Mouse (Mus musculus): Measurements from ENCODE around the gene Slc12a7. TPM values are rescaled to one million over a fixed set of nuclear protein-coding genes. Genes with fewer than 3 reads are reported as not detected.

Slc12a7 gene
- polyA plus RNA-seq, 1 experiment from 2014 or later = 14.4 TPM

DNA sequence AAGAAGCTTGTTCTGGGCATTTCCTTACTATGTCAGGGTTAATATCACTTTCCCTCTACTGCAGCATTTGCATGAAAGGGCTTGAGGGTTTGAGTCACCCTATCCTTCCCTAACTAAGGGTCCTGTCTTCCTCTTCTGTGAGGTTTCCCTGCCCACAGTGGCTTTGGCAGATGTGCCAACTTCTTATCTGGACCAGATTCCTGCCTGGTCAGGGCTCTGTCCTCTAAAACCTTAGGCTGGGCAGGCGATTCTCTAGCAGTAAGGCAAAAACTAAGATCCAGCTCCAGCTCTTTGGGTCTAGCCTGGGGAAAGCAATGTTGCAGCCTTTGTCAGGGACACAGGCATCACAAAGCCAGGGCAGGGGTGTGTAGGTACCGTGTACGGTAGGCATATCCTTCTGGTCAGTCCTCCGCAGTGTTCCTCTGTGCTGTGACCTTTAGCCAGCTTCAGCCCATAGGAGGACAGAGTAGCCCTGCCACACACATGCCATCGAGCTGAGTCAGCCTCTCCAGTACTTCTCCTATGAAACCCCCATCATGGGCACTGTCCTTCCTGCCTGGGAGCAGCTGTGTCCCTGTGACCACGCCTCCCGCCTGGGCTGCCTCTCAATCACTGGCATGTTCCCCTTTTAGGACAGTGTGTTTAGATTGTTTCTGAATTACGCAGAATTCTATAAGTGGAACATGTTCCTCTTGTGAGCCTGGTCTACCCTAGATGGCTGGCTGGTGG is 70.7 kb downstream of the Slc12a7 start:
- Histone ChIP-seq H3K4me1 (ENCODE audit: control insufficient read depth, low read depth, low read length) (no peaks in the 10 kb centered on the region), H3K36me3 (ENCODE audit: control insufficient read depth, insufficient read depth) (no peaks in the 10 kb centered on the region; the same call in none of the 2 replicates), H3K4me3 (ENCODE audit: low read depth, low read length) (no peak overlapping the region), H3K27ac (ENCODE audit: low read length) (no peak overlapping the region), H3K9ac (ENCODE audit: low read depth, low read length) (no peak overlapping the region), H3K4me2 (ENCODE audit: low read depth, low read length) (no peak overlapping the region), H3K9me3 (replicated peaks; ENCODE audit: control insufficient read depth, low read length) (no peaks in the 10 kb centered on the region), H3K27me3 (ENCODE audit: control insufficient read depth, insufficient read depth, low read depth, low read length) (no peaks in the 10 kb centered on the region)
- ATAC-seq (ENCODE audit: low read depth) = peak; percentile 69
- WGBS (ENCODE audit: insufficient replicate concordance) = 39% methylated on average over 8 of the region's 8 CpGs

DNA sequence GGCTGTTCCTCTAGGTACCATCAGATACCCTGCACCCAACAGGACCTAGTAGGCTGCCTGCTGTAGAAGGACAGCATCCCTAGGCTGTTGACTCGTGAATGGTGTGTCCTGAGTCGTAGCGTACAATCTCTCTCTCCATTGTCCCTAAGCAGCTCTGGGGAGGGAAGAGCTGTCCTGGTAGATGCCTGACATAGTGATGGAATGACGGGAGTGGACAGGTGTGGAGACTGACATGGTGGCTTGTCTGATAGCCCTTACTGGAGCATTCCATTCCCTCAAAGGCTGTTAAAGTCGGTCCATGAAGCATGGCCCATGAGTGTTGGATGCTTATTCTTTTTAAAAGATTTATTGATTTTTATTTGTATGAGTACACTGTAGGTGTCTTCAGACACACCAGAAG is 72.0 kb downstream of the Slc12a7 start:
- Histone ChIP-seq H3K9ac (ENCODE audit: low read depth, low read length) (no peak overlapping the region), H3K4me2 (ENCODE audit: low read depth, low read length) (no peak overlapping the region), H3K27ac (ENCODE audit: low read length) (no peak overlapping the region), H3K9me3 (replicated peaks; ENCODE audit: control insufficient read depth, low read length) (no peaks in the 10 kb centered on the region), H3K27me3 (ENCODE audit: control insufficient read depth, insufficient read depth, low read depth, low read length) (no peaks in the 10 kb centered on the region), H3K4me1 (ENCODE audit: control insufficient read depth, low read depth, low read length) (no peaks in the 10 kb centered on the region), H3K4me3 (ENCODE audit: low read depth, low read length) (no peak overlapping the region), H3K36me3 (ENCODE audit: control insufficient read depth, insufficient read depth) (no peaks in the 10 kb centered on the region; the same call in none of the 2 replicates)
- WGBS (ENCODE audit: insufficient replicate concordance) = 74% methylated on average over 5 of the region's 5 CpGs
- ATAC-seq (ENCODE audit: low read depth) = no peak

DNA sequence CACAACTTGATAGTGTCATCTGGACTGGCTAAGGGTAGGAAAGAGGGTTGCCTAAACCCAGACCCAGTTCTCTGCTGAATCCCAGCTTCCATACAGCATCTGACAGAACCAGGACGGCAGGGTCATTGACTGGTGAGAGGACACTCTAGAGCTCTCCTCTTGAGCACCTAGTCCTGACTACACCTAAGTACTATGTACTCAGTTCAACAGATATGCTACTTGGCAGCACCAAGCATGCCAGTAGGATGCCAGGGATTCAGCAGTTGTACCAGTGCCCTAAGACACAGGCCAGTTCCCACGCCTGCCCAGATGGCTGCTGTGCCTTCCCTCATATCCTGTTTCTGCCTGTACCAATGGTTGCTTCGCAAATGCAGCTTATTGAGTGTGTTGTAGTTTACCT is 80.0 kb downstream of the Slc12a7 start:
- Histone ChIP-seq H3K4me3 (ENCODE audit: low read depth, low read length) (no peak overlapping the region), H3K4me2 (ENCODE audit: low read depth, low read length) (no peak overlapping the region), H3K9me3 (replicated peaks; ENCODE audit: control insufficient read depth, low read length) (no peaks in the 10 kb centered on the region), H3K27ac (ENCODE audit: low read length) (no peak overlapping the region), H3K4me1 (ENCODE audit: control insufficient read depth, low read depth, low read length) (no peaks in the 10 kb centered on the region), H3K9ac (ENCODE audit: low read depth, low read length) (no peak overlapping the region), H3K36me3 (ENCODE audit: control insufficient read depth, insufficient read depth) (peaks cover 3% of the 10 kb centered on the region), H3K27me3 (ENCODE audit: control insufficient read depth, insufficient read depth, low read depth, low read length) (no peaks in the 10 kb centered on the region)
- WGBS (ENCODE audit: insufficient replicate concordance) = 62% methylated on average over 3 of the region's 3 CpGs
- no peak for ATAC-seq (ENCODE audit: low read depth)

- ATAC-seq (ENCODE audit: low read depth) = no peak
- no peak overlapping the region for H3K4me3 ChIP-seq (ENCODE audit: low read depth, low read length)
- H3K9ac ChIP-seq (ENCODE audit: low read depth, low read length) = no peak overlapping the region
- H3K27me3 ChIP-seq (ENCODE audit: control insufficient read depth, insufficient read depth, low read depth, low read length) = no peaks in the 10 kb centered on the region
- H3K27ac ChIP-seq (ENCODE audit: low read length) = no peak overlapping the region
- no peaks in the 10 kb centered on the region for H3K4me1 ChIP-seq (ENCODE audit: control insufficient read depth, low read depth, low read length)
- H3K9me3 ChIP-seq (replicated peaks; ENCODE audit: control insufficient read depth, low read length) = no peaks in the 10 kb centered on the region
- peaks cover 3% of the 10 kb centered on the region for H3K36me3 ChIP-seq (ENCODE audit: control insufficient read depth, insufficient read depth)
- 66% methylated on average over 7 of the region's 7 CpGs for WGBS (ENCODE audit: insufficient replicate concordance)
- H3K4me2 ChIP-seq (ENCODE audit: low read depth, low read length) = no peak overlapping the region
Observed at GRCm38 (mm10) chr13:73814181-73814580, 81.3 kb downstream of the Slc12a7 start.

GRCm38 (mm10) chr13:73816338-73816737 is 83.4 kb downstream of the Slc12a7 start:
- no peak for ATAC-seq (ENCODE audit: low read depth)
- no peak overlapping the region for H3K4me3 ChIP-seq (ENCODE audit: low read depth, low read length)
- H3K36me3 ChIP-seq (ENCODE audit: control insufficient read depth, insufficient read depth) = no peaks in the 10 kb centered on the region
- H3K9ac ChIP-seq (ENCODE audit: low read depth, low read length) = no peak overlapping the region
- H3K4me2 ChIP-seq (ENCODE audit: low read depth, low read length) = no peak overlapping the region
- no peak overlapping the region for H3K27ac ChIP-seq (ENCODE audit: low read length)
- H3K27me3 ChIP-seq (ENCODE audit: control insufficient read depth, insufficient read depth, low read depth, low read length) = no peaks in the 10 kb centered on the region
- 56% methylated on average over 6 of the region's 6 CpGs for WGBS (ENCODE audit: insufficient replicate concordance)
- no peaks in the 10 kb centered on the region for H3K4me1 ChIP-seq (ENCODE audit: control insufficient read depth, low read depth, low read length)
- H3K9me3 ChIP-seq (replicated peaks; ENCODE audit: control insufficient read depth, low read length) = no peaks in the 10 kb centered on the region

- Histone ChIP-seq H3K27me3 (ENCODE audit: control insufficient read depth, insufficient read depth, low read depth, low read length) (no peaks in the 10 kb centered on the region), H3K9me3 (replicated peaks; ENCODE audit: control insufficient read depth, low read length) (no peaks in the 10 kb centered on the region), H3K36me3 (ENCODE audit: control insufficient read depth, insufficient read depth) (no peaks in the 10 kb centered on the region), H3K4me3 (ENCODE audit: low read depth, low read length) (no peak overlapping the region), H3K4me2 (ENCODE audit: low read depth, low read length) (no peak overlapping the region), H3K4me1 (ENCODE audit: control insufficient read depth, low read depth, low read length) (no peaks in the 10 kb centered on the region), H3K9ac (ENCODE audit: low read depth, low read length) (no peak overlapping the region), H3K27ac (ENCODE audit: low read length) (no peak overlapping the region)
- WGBS (ENCODE audit: insufficient replicate concordance) = 52% methylated on average over 3 of the region's 3 CpGs
- no peak for ATAC-seq (ENCODE audit: low read depth)
Observed at GRCm38 (mm10) chr13:73818921-73819320, 86.0 kb downstream of the Slc12a7 start.

GRCm38 (mm10) chr13:73821251-73821650 is 88.4 kb downstream of the Slc12a7 start:
- 80% methylated on average over 7 of the region's 7 CpGs for WGBS (ENCODE audit: insufficient replicate concordance)
- H3K9me3 ChIP-seq (replicated peaks; ENCODE audit: control insufficient read depth, low read length) = no peaks in the 10 kb centered on the region
- no peak overlapping the region for H3K27ac ChIP-seq (ENCODE audit: low read length)
- no peak for ATAC-seq (ENCODE audit: low read depth)
- H3K27me3 ChIP-seq (ENCODE audit: control insufficient read depth, insufficient read depth, low read depth, low read length) = no peaks in the 10 kb centered on the region
- no peak overlapping the region for H3K9ac ChIP-seq (ENCODE audit: low read depth, low read length)
- no peak overlapping the region for H3K4me3 ChIP-seq (ENCODE audit: low read depth, low read length)
- H3K4me2 ChIP-seq (ENCODE audit: low read depth, low read length) = no peak overlapping the region
- H3K4me1 ChIP-seq (ENCODE audit: control insufficient read depth, low read depth, low read length) = no peaks in the 10 kb centered on the region
- H3K36me3 ChIP-seq (ENCODE audit: control insufficient read depth, insufficient read depth) = no peaks in the 10 kb centered on the region

DNA sequence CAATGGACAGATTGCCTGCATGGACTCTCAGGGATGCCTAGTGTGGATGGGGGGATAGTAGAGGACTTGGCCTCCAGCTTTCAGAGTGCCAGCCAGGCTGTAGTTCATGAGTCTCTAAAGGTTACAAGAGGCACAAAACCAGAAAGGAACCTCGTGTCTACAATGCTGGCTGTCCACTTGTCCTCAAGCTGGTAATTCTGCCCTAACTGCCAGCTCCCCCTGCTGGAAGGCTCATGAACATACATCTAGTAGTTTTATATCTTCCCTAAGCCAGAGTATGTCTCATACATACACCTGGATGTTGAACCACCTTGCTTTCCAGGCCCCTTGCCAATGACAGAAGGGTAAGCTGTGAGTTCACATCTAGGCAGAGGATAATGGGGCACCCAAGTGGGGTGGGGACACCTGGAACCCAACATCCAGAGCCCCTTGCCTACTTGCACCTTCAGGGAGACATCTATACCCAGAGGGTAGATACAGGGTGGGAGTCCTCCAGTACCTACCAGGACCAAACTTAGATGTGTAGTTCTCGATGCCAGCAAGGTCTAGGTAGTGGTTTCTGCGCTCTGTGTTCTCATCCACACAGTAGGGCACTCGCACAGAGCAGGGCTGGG is 89.4 kb downstream of the Slc12a7 start:
- Histone ChIP-seq H3K9me3 (replicated peaks; ENCODE audit: control insufficient read depth, low read length) (no peaks in the 10 kb centered on the region), H3K27ac (ENCODE audit: low read length) (no peak overlapping the region), H3K27me3 (ENCODE audit: control insufficient read depth, insufficient read depth, low read depth, low read length) (no peaks in the 10 kb centered on the region), H3K4me2 (ENCODE audit: low read depth, low read length) (no peak overlapping the region), H3K9ac (ENCODE audit: low read depth, low read length) (no peak overlapping the region), H3K36me3 (ENCODE audit: control insufficient read depth, insufficient read depth) (no peaks in the 10 kb centered on the region), H3K4me1 (ENCODE audit: control insufficient read depth, low read depth, low read length) (no peaks in the 10 kb centered on the region), H3K4me3 (ENCODE audit: low read depth, low read length) (no peak overlapping the region)
- no peak for ATAC-seq (ENCODE audit: low read depth)
- WGBS (ENCODE audit: insufficient replicate concordance) = 32% methylated on average over 4 of the region's 4 CpGs

DNA sequence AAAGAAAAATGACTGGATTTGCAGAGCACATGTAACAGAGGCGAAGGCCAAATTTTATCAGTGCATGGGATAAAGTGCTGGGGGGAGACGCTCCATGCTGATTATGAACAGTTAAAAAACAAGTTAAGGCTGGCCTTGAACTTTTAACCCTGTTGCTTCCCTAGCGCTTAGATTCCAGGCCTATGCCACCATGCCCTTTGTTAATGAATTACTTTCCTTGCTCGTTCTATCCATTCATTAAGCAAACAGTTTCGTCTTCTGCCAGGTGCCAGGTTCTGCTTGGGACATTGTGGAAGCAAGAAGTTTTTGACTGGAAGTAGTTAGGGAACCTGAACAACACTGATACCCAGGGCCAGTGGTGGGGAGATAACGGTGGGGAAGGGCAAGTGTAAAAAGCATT is 90.8 kb downstream of the Slc12a7 start:
- no peaks in the 10 kb centered on the region for H3K9me3 ChIP-seq (replicated peaks; ENCODE audit: control insufficient read depth, low read length)
- H3K4me2 ChIP-seq (ENCODE audit: low read depth, low read length) = no peak overlapping the region
- no peak overlapping the region for H3K9ac ChIP-seq (ENCODE audit: low read depth, low read length)
- no peak for ATAC-seq (ENCODE audit: low read depth)
- H3K4me1 ChIP-seq (ENCODE audit: control insufficient read depth, low read depth, low read length) = no peaks in the 10 kb centered on the region
- H3K27ac ChIP-seq (ENCODE audit: low read length) = no peak overlapping the region
- H3K4me3 ChIP-seq (ENCODE audit: low read depth, low read length) = no peak overlapping the region
- WGBS (ENCODE audit: insufficient replicate concordance) = 56% methylated on average over 6 of the region's 6 CpGs
- H3K27me3 ChIP-seq (ENCODE audit: control insufficient read depth, insufficient read depth, low read depth, low read length) = no peaks in the 10 kb centered on the region
- H3K36me3 ChIP-seq (ENCODE audit: control insufficient read depth, insufficient read depth) = no peaks in the 10 kb centered on the region
